Mouse (Mus musculus): Measurements from ENCODE around the gene Kat7.

Gene Kat7

DNA sequence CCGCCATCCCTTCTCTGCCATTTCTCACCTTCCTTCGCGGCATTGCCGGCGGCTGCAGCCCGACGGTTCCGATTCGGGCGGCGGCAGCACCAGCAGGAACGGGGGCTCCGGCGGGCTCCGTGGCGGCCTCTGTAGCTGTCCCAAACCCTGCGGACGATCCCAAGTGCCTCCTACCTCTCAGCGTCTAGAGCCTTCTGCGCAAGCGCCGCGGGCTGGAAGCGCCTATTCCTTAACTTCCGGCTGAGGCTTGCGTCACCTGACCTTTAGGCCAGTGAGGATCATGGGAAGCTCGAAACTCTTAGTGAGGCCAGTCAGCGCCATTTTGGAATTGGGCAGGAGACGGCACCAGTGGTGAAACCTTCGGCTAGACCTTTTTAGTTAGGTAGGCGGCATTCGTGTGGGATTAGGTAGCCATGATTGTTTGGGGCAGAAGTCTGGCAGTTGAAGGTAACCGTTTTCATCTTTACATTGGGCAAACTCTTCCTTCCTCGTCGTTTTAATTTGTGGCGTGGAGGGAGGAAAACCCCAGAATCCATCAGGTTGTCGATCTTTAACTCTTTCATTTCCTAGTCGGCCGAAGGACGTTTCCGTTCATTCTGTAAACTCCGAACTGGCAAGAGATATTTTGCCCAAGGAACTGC, at the start of gene Kat7:
Gene Kat7 (minus strand): TSS at position 240 of the 641 bp plus-strand sequence.
- peak; percentile 99 for DNase-seq

DNA sequence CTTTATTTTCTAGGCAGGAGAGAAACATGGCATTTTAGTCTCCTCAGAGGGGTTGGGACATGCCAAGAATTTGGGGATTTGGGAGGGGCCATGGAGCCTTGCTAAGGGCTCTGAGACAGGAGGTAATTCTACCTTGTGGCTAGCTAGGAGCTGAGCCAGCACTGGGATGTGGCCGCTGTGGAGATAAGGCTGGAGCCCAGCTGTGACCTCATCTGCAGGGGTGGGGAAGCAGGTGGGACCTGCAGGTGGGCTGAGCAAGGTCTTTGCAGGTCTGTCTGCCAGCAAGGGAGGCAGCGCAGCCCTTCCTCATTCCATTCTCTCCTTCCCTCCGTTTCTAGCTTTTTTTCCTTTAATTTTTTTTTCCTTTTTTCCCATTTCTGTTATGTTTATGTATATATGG, 48.2 kb upstream of the Kat7 start:
- no peak for DNase-seq

GRCm38 (mm10) chr11:95356469-95357273, 46.6 kb upstream of the Kat7 start:
- DNase-seq = peak; percentile 91

- DNase-seq = no peak
Measured at GRCm38 (mm10) chr11:95356039-95356438, 46.0 kb upstream of the Kat7 start.

GRCm38 (mm10) chr11:95355661-95356011, 45.6 kb upstream of the Kat7 start:
- no peak for DNase-seq

GRCm38 (mm10) chr11:95354945-95355660, 45.1 kb upstream of the Kat7 start:
- no peak for DNase-seq

DNA sequence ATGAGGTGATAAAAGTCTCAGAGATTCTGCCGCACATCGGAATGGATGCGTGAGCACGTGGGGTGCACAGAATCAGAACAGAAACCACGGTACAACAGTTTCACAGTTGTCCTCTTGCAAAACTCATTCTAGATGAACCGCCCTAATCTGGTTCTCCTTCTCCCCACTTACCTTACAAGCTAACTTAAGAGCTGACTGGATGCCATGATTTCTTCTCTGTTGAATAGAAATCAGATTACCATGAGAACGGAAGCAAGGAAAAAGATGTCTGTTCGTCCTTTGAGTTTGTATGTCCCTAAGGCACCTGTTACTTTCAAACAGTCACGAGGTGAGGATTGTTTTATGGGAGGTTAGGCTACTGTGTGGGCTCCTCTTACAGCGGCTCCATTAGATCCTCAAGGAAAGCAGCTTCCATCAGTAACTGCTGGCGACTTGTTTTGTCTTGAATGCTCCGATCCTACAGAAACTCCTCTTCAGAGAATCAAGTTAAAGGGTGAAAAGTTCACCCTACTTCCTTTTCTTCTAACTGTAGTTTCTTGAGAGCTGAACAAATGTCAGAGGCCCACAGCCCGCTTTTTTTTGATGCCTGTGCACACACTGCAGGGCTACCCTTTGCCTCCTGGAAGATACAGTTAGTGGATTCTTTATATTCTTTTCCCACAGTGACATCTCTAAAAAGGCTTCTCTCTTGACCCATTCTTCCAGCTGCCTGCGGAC, 44.3 kb upstream of the Kat7 start:
- peak; percentile 48 for DNase-seq

DNA sequence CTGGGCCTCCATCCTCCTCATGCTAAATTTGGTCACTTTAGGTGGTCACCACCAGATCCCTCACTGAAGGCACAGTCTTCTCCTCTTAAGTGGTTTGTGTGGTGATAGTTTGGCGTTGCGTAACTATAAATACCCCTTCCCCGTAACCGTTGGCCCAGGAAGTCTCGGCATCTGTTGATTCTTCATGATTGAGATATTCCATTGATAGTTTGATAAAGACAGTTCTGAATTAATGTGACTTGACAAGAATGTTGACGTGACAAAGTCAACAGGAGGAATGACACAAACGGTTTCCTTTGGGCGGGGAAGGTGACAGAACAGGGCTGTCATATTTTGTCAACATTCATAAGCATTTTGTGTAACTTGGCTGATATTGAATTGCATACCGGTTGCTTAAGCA, 43.2 kb upstream of the Kat7 start:
- DNase-seq = no peak

- DNase-seq = no peak
Measured at GRCm38 (mm10) chr11:95352686-95353085, 42.6 kb upstream of the Kat7 start.

DNA sequence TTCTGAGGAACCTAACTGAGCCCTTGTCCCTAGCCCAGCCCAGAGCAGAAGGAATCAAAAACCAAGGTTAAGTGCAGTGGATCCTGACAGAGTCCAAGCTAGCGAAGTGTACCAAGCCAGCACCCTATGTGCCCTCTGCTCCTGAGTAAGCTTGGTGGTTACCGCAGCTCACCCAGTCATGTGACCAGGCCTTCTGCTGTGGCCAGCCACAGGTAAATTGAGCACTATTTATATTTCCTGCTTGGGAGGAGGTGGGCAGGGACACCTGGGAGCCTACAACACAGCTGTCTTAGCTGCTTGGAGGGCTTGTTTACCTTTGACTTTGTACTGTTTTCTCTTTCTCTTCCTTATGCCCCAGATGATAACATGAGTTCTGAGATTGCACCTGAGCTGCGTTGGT, 40.9 kb upstream of the Kat7 start:
- DNase-seq = peak; percentile 46

DNA sequence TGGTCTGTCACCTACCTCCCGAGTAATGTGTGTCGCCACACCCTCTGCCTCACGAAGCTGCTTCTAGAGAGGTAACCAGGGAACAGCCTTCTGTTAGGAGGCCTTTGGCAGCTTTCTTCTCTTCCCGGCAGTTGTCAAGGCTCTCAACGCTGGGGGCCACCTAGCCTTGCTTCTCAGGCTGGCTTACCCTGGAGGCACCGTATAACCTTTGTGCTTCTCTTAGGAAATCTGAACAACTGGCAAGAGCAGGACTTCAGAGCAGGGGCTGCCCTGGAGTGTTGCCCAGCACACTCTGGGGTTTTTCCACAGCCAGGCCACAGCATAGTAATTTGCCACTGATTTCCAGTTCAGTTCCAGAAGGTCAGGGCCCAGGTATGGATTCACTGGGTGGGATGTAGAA, 40.2 kb upstream of the Kat7 start:
- DNase-seq = peak; percentile 42

GRCm38 (mm10) chr11:95344181-95344580, 34.1 kb upstream of the Kat7 start:
- peak; percentile 71 for DNase-seq

DNA sequence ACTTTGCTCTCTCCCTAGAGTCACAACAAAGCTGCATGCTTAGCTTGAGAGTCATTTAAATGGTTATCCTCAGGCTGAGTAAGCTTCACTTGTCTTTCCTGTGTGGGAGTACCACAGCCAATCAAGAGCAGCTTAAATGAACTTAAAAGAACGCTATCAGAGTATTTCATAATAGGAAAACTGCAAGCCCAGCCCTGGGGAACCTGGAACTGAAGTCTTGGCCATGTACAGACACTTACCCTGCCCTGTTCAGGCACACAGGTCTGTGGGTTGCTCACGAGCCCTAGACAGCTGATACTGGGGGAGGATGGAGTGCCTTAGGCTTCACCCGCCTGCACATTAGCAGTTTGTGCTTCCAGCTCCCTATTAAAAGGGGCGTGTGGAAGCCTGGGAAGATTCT, 33.1 kb upstream of the Kat7 start:
- DNase-seq = peak; percentile 54

- no peak for DNase-seq
Measured at GRCm38 (mm10) chr11:95340664-95341063, 30.6 kb upstream of the Kat7 start.

- no peak for DNase-seq
Measured at GRCm38 (mm10) chr11:95340259-95340658, 30.2 kb upstream of the Kat7 start.

DNA sequence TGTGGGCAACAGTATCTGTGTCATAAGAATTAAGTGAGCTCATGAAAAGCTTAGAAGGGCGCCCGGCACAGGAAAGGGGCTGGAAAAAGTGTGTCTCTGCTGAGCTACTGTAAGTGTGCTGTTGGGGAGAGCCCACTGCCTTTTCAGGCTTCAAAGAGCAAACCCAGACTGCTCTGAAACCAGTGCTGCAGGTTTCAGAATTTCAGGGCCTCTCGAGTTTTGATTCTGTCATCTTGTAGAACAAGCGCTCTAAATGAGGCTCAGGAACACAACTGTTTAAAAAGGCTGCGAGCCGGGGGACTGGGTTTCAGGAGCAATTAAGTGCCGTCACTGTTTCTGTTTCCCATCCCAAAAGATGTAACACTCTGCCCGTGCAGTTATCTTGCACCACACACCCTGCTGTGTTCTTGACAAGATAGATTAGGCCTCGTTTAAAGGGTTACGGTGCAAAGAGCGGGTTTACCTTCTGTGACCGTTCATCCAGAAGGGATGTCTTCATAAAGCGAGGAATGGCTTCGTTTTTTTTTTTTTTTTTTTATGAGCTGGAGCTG, 29.5 kb upstream of the Kat7 start:
- DNase-seq = no peak

- no peak for DNase-seq
Measured at GRCm38 (mm10) chr11:95337846-95338342, 27.8 kb upstream of the Kat7 start.

- DNase-seq = peak; percentile 83
Measured at GRCm38 (mm10) chr11:95337129-95337813, 27.2 kb upstream of the Kat7 start.

GRCm38 (mm10) chr11:95336568-95337128, 26.6 kb upstream of the Kat7 start, which contains the start of gene Fam117a:
Gene Fam117a, plus strand, starts transcription at chr11:95337018.
- DNase-seq = peak; percentile 95

DNA sequence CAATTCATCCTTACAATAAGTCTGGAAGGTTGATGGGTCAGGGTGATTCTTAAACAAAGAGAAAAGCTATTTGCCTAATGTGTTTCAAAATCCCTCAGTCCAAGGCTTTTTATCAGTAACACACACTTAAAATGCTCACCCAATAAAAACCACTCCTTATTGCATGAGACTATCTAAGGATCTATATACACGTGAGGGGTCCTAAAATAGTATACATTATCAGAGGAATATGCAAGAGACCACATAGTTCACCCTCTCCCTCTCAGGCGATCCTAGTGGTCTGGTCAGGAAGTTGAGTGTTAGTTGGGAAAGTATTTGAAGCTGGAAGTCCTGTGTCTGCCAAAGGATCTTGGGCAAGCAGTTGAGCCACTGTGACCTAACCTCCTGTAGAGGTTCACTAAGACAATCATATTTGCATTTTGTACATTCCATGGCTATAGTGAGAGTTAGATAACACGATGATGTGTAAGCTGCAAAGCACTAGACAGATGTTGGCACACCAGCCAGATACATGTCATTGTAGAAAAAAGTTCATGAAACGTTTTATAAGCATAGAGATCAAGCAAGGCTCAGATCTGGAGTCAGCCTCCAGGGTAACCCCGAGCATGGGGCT, 24.5 kb upstream of the Kat7 start:
- DNase-seq = no peak

GRCm38 (mm10) chr11:95333805-95334204, 23.8 kb upstream of the Kat7 start:
- no peak for DNase-seq

Measured in lung, postnatal 36 days (tissue).